Mouse (Mus musculus): Measurements from ENCODE around the gene Ddrgk1. TPM values are rescaled to one million over a fixed set of nuclear protein-coding genes. Genes with fewer than 3 reads are reported as not detected.

The Ddrgk1 gene
- polyA plus RNA-seq, 1 experiment, result 134 TPM

DNA sequence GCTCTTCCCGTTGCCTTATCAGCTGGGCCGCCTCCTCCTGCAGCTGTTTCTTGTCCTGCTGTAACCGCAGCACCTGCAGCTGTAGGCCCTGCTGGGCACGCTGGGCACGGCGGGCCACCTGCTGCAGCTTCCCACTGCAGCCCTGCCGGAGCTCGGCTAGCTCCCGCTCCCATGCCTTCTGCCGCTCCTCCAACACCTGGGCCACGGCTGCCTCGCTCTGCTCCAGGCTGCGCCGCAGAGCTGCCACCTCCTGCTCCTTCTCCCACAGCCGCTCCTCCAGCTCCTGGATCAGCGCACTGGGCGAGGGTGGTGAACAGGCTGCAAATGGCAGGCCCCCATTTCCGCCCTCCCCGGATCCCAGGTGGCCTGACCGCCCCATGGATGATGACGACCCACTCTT lies 28.6 kb downstream of the Ddrgk1 start:
- Histone ChIP-seq H3K4me3 (ENCODE audit: insufficient read depth, low read length) (no peak overlapping the region), H3K27ac (ENCODE audit: insufficient read depth, low read depth, low read length) (no peak overlapping the region), H3K4me1 (ENCODE audit: control insufficient read depth, insufficient read depth, low read length) (peaks cover 4% of the 10 kb centered on the region)
- no peak for TF ChIP-seq POLR2A (IDR thresholded peaks at IDR 0.05; ENCODE audit: borderline replicate concordance, low read depth, low read length)

DNA sequence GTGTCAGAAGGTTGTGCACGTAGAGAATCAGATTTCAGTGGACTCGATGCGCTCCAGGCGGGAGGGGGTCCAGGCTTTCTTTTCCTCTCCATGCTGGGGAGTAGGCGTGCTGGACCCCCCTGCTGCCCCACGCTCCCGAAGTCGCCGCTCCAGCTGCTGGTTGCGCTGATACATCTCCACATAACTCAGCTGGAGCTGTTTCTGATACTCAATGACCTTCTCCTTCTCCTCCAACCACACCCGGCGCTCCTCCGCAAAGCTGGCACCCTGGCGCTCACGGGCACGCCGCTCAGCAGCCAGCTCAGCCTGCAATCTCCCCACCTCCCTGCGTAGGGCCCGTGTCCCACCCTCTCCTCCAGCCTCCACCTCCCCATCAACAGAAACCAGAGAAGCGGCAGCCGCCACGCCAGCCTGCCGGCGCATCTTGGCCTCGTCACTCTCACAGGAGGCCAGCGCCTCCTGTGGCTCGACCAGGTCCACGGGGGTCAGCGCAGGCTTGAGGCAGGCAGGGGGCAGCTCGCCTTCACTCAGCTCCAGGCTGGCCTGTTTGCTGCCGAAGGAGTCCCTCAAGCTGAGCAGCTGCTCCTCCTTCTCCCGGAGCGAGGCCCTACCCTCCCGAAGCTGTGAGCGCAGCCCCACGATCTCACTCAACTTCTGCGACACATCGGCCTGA lies 29.6 kb downstream of the Ddrgk1 start:
- H3K4me3 ChIP-seq (ENCODE audit: insufficient read depth, low read length), result peak overlapping the region; percentile 53
- TF ChIP-seq CTCF (IDR thresholded peaks at IDR 0.05; ENCODE audit: low read depth, low read length) (no peak), POLR2A (IDR thresholded peaks at IDR 0.05; ENCODE audit: borderline replicate concordance, low read depth, low read length) (no peak)

DNA sequence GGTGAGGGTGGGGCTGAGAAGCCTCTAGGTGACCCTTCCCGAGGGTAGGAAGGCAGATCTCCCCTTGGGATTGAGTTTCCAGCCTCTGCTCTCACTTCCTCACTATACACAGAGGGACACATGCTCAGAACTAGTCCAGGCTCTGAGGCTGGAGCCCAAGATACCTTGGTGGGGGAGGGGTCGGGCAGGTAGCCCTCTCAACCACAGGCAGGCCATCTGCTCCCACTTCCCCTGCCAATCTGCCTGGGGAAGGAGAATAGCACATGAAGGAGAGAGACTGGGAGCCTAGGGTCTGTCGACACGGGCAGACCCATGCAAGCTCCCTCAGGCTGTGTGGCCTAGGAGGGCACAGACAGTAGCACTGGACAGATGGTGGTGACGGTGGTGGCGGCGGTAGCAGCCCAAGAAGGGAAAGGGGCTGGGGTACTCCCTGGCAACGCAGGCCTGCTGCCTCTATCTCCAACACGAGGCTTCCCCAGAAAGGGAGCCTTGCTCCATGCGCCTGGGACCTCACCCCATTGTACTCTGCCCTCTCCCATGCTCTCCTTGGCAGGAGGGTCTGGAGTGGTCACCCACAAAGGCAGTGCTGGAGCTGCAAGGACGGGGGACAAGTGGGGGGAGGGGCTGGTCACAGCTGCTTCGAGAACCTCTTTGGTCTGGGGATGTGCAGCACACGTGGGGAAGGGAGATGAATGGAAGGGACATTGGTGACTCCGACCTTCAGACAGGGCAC lies 30.3 kb downstream of the Ddrgk1 start:
- no peak for TF ChIP-seq CTCF (IDR thresholded peaks at IDR 0.05; ENCODE audit: low read depth, low read length)
- no peak for TF ChIP-seq POLR2A (IDR thresholded peaks at IDR 0.05; ENCODE audit: borderline replicate concordance, low read depth, low read length)
- H3K4me1 ChIP-seq (ENCODE audit: control insufficient read depth, insufficient read depth, low read length), result peaks cover 7% of the 10 kb centered on the region
- H3K27ac ChIP-seq (ENCODE audit: insufficient read depth, low read depth, low read length), result no peak overlapping the region
- H3K4me3 ChIP-seq (ENCODE audit: insufficient read depth, low read length), result peak overlapping the region; percentile 53

More for the DNA sequence above, 29.6 kb downstream of the Ddrgk1 start:
- Histone ChIP-seq H3K27ac (ENCODE audit: insufficient read depth, low read depth, low read length) (no peak overlapping the region), H3K4me1 (ENCODE audit: control insufficient read depth, insufficient read depth, low read length) (peaks cover 7% of the 10 kb centered on the region)

GRCm38 (mm10) chr2:130632887-130633675 lies 31.4 kb downstream of the Ddrgk1 start:
- peaks cover 7% of the 10 kb centered on the region for H3K4me1 ChIP-seq (ENCODE audit: control insufficient read depth, insufficient read depth, low read length)
- TF ChIP-seq POLR2A (IDR thresholded peaks at IDR 0.05; ENCODE audit: borderline replicate concordance, low read depth, low read length) (no peak), CTCF (IDR thresholded peaks at IDR 0.05; ENCODE audit: low read depth, low read length) (no peak)
- no peak overlapping the region for H3K27ac ChIP-seq (ENCODE audit: insufficient read depth, low read depth, low read length)
- H3K4me3 ChIP-seq (ENCODE audit: insufficient read depth, low read length), result no peak overlapping the region

- TF ChIP-seq CTCF (IDR thresholded peaks at IDR 0.05; ENCODE audit: low read depth, low read length) (no peak), POLR2A (IDR thresholded peaks at IDR 0.05; ENCODE audit: borderline replicate concordance, low read depth, low read length) (no peak)
- Histone ChIP-seq H3K27ac (ENCODE audit: insufficient read depth, low read depth, low read length) (no peak overlapping the region), H3K4me1 (ENCODE audit: control insufficient read depth, insufficient read depth, low read length) (peaks cover 7% of the 10 kb centered on the region), H3K4me3 (ENCODE audit: insufficient read depth, low read length) (no peak overlapping the region)
These were observed 32.0 kb downstream of the Ddrgk1 start for GRCm38 (mm10) chr2:130632416-130632815.

DNA sequence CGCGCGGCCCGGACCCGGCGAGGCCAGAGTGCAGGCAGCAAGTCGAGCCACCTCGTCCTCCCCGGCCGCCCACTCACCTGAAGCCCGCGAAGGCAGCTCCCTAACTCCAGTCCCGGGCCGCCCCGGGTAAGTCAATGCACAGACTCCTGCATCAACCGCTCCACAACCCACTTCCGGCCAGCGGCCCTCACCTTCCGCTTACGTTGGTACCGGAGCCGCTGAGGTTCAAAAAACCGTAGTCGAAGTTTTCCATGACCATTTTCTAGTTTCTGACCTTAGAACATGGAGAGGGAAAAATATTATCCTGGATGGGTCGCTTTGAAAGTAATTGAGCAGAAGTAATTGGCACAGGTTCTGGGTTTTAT lies 34.6 kb downstream of the Ddrgk1 start, which contains the start of the genes Fastkd5 and Ubox5:
Fastkd5 (minus strand) TSS at position 189 of the 365 bp plus-strand sequence.
Ubox5 (minus strand) TSS at position 200 of the 365 bp plus-strand sequence.
- peak within 1 kb of the TSS; percentile 27; the same call in 1 of the 2 replicates for H3K27ac ChIP-seq (ENCODE audit: insufficient read depth, low read depth, low read length)
- H3K4me1 ChIP-seq (ENCODE audit: control insufficient read depth, insufficient read depth, low read length), result peaks cover 7% of the 10 kb centered on the region
- peak within 1 kb of the TSS; percentile 97 for H3K4me3 ChIP-seq (ENCODE audit: insufficient read depth, low read length)
- TF ChIP-seq POLR2A (IDR thresholded peaks at IDR 0.05; ENCODE audit: borderline replicate concordance, low read depth, low read length) (no peak), CTCF (IDR thresholded peaks at IDR 0.05; ENCODE audit: low read depth, low read length) (no peak)

GRCm38 (mm10) chr2:130629080-130629838 lies 35.2 kb downstream of the Ddrgk1 start:
- TF ChIP-seq CTCF (IDR thresholded peaks at IDR 0.05; ENCODE audit: low read depth, low read length) (no peak), POLR2A (IDR thresholded peaks at IDR 0.05; ENCODE audit: borderline replicate concordance, low read depth, low read length) (no peak)
- Histone ChIP-seq H3K4me3 (ENCODE audit: insufficient read depth, low read length) (peak overlapping the region; percentile 97), H3K4me1 (ENCODE audit: control insufficient read depth, insufficient read depth, low read length) (peaks cover 7% of the 10 kb centered on the region), H3K27ac (ENCODE audit: insufficient read depth, low read depth, low read length) (peak overlapping the region; percentile 27; the same call in 1 of the 2 replicates)

- TF ChIP-seq POLR2A (IDR thresholded peaks at IDR 0.05; ENCODE audit: borderline replicate concordance, low read depth, low read length), result no peak
- TF ChIP-seq CTCF (IDR thresholded peaks at IDR 0.05; ENCODE audit: low read depth, low read length), result no peak
- peaks cover 7% of the 10 kb centered on the region for H3K4me1 ChIP-seq (ENCODE audit: control insufficient read depth, insufficient read depth, low read length)
- H3K4me3 ChIP-seq (ENCODE audit: insufficient read depth, low read length), result no peak overlapping the region
- H3K27ac ChIP-seq (ENCODE audit: insufficient read depth, low read depth, low read length), result no peak overlapping the region
These were observed 36.0 kb downstream of the Ddrgk1 start for GRCm38 (mm10) chr2:130628424-130628823.

GRCm38 (mm10) chr2:130618972-130619371 lies 45.5 kb downstream of the Ddrgk1 start:
- Histone ChIP-seq H3K4me3 (ENCODE audit: insufficient read depth, low read length) (no peak overlapping the region), H3K27ac (ENCODE audit: insufficient read depth, low read depth, low read length) (no peak overlapping the region), H3K4me1 (ENCODE audit: control insufficient read depth, insufficient read depth, low read length) (no peaks in the 10 kb centered on the region)
- TF ChIP-seq POLR2A (IDR thresholded peaks at IDR 0.05; ENCODE audit: borderline replicate concordance, low read depth, low read length) (no peak), CTCF (IDR thresholded peaks at IDR 0.05; ENCODE audit: low read depth, low read length) (no peak)
